Mouse (Mus musculus): ENCODE measurements around the gene Rapgef4. TPM values are rescaled to one million over a fixed set of nuclear protein-coding genes. Genes with fewer than 3 reads are reported as not detected.

Gene Rapgef4
- polyA plus RNA-seq, 1 experiment: 9.2 TPM

DNA sequence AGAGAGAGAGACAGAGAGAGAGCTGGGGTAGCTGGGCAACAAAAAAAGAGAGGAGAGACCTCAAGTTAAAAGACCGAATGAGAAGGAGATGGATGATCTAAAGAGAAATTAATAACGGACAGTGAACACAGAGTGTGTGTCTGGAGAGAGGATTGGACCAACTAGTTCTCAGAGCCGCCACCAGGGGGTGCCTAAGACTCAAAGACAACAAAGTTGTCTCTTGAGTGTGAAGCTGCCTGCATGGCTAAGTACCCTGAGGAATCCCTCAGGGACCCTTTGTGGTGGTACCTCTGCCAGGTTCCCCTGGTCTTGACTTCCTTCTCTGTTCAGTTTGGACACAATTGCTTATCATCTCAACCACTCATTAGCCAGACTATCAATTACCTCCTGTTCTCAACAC is 115.3 kb downstream of the Rapgef4 start:
- peak; percentile 82 for DNase-seq

DNA sequence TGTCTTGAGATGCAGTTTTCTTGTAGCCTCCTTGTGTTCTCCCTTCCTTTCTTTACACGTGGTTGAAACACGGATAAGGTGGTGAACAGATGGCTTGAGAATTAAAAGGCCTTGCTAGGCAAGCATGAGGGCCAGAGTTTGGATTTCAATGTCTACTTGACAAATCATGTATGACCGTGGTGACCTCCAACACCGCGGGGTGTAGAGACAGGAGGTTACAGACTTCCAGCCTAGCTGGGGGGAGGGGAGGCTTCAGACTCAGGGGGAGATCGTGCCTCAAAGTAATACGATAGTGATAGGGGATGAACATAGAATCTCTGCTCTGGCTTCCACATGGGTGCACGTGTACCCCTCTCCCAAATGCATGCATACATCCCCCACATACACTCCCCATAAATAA is 117.3 kb downstream of the Rapgef4 start:
- no peak for DNase-seq

More for the DNA sequence above, 115.3 kb downstream of the Rapgef4 start:
- H3K4me1 ChIP-seq (replicated peaks; ENCODE audit: control insufficient read depth, insufficient read depth, low read length): no peaks in the 10 kb centered on the region
- no peaks in the 10 kb centered on the region for H3K36me3 ChIP-seq (ENCODE audit: control insufficient read depth, insufficient read depth, low read length)
- TF ChIP-seq CTCF (IDR thresholded peaks at IDR 0.05; ENCODE audit: borderline replicate concordance, control insufficient read depth, extremely low read depth, insufficient read depth, low read length, poor library complexity): no peak
- TF ChIP-seq POLR2A (IDR thresholded peaks at IDR 0.05; ENCODE audit: control insufficient read depth, extremely low read depth, insufficient read depth, low read length, poor library complexity): no peak
- no peak overlapping the region for H3K27ac ChIP-seq (ENCODE audit: control insufficient read depth, insufficient read depth, low read length)
- 20% methylated on average over 3 of the region's 3 CpGs for WGBS
- H3K4me3 ChIP-seq (ENCODE audit: control insufficient read depth, insufficient read depth, low read length): no peak overlapping the region
- H3K27me3 ChIP-seq (ENCODE audit: control insufficient read depth, insufficient read depth, low read length): no peaks in the 10 kb centered on the region

DNA sequence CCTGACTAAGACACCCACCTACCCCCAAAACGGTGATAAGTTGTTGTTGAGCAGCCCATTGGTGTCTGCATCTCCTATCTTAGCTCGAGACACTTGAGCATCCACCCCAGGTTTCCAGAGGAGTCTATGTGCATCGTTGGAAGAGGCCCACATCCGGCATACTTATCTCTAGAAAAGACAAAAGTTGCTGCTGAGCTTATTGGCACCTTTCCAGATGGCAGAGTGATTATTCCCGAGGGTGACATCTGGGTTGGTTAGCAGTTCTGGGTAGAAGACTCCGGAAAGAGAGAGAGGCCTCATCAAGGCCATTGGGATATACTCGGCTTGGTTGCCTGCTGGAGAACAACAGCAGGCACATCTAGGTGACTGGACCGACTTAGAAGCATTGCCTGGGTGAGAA is 123.6 kb downstream of the Rapgef4 start:
- no peak for DNase-seq
- WGBS: 90% methylated on average over 8 of the region's 8 CpGs
- H3K27me3 ChIP-seq (ENCODE audit: control insufficient read depth, insufficient read depth, low read length): no peaks in the 10 kb centered on the region

More for the DNA sequence above, 117.3 kb downstream of the Rapgef4 start:
- H3K27me3 ChIP-seq (ENCODE audit: control insufficient read depth, insufficient read depth, low read length): no peaks in the 10 kb centered on the region
- no peaks in the 10 kb centered on the region for H3K36me3 ChIP-seq (ENCODE audit: control insufficient read depth, insufficient read depth, low read length)
- no peak overlapping the region for H3K27ac ChIP-seq (ENCODE audit: control insufficient read depth, insufficient read depth, low read length)
- 95% methylated on average over 8 of the region's 8 CpGs for WGBS
- H3K4me3 ChIP-seq (ENCODE audit: control insufficient read depth, insufficient read depth, low read length): no peak overlapping the region
- TF ChIP-seq CTCF (IDR thresholded peaks at IDR 0.05; ENCODE audit: borderline replicate concordance, control insufficient read depth, extremely low read depth, insufficient read depth, low read length, poor library complexity): no peak
- TF ChIP-seq POLR2A (IDR thresholded peaks at IDR 0.05; ENCODE audit: control insufficient read depth, extremely low read depth, insufficient read depth, low read length, poor library complexity): no peak
- H3K4me1 ChIP-seq (replicated peaks; ENCODE audit: control insufficient read depth, insufficient read depth, low read length): no peaks in the 10 kb centered on the region

DNA sequence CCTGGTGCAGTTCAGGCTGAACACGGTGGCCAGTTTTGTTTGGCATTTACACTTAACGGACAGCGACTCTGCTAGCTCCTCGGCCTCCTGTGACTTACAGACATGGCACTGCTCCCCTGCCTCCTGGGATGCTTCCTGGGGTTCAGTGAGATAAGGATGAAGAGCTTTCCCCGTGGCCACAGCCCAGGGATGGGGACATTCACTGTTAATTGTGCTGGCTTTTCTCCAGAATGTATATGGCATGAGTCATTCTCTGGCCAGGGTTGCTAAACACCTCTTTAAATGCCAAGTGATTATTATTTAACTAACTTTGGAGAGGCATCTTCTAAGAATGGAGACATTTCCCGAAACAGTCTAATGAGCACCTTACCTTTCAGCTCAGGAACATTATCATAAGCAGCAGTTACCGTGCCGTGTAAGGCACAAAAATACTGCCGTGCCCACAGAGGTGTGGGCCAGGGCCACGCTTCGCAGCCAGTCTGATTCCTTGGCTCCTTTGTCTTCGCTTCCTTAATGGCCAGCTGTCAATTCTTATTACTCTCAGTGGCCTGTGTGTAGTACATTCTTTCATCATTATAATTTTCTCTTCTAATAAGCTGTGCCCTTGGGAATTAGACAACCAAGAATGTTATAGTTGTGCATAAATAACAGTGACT is 126.6 kb downstream of the Rapgef4 start:
- H3K36me3 ChIP-seq (ENCODE audit: control insufficient read depth, insufficient read depth, low read length): no peaks in the 10 kb centered on the region
- no peaks in the 10 kb centered on the region for H3K27me3 ChIP-seq (ENCODE audit: control insufficient read depth, insufficient read depth, low read length)
- no peak for TF ChIP-seq CTCF (IDR thresholded peaks at IDR 0.05; ENCODE audit: borderline replicate concordance, control insufficient read depth, extremely low read depth, insufficient read depth, low read length, poor library complexity)
- TF ChIP-seq POLR2A (IDR thresholded peaks at IDR 0.05; ENCODE audit: control insufficient read depth, extremely low read depth, insufficient read depth, low read length, poor library complexity): no peak
- WGBS: 96% methylated on average over 12 of the region's 12 CpGs
- no peak overlapping the region for H3K27ac ChIP-seq (ENCODE audit: control insufficient read depth, insufficient read depth, low read length)
- no peaks in the 10 kb centered on the region for H3K4me1 ChIP-seq (replicated peaks; ENCODE audit: control insufficient read depth, insufficient read depth, low read length)
- H3K4me3 ChIP-seq (ENCODE audit: control insufficient read depth, insufficient read depth, low read length): no peak overlapping the region
- DNase-seq: no peak

More for the DNA sequence above, 123.6 kb downstream of the Rapgef4 start:
- Histone ChIP-seq H3K36me3 (ENCODE audit: control insufficient read depth, insufficient read depth, low read length) (no peaks in the 10 kb centered on the region), H3K27ac (ENCODE audit: control insufficient read depth, insufficient read depth, low read length) (no peak overlapping the region), H3K4me1 (replicated peaks; ENCODE audit: control insufficient read depth, insufficient read depth, low read length) (no peaks in the 10 kb centered on the region), H3K4me3 (ENCODE audit: control insufficient read depth, insufficient read depth, low read length) (no peak overlapping the region)
- TF ChIP-seq POLR2A (IDR thresholded peaks at IDR 0.05; ENCODE audit: control insufficient read depth, extremely low read depth, insufficient read depth, low read length, poor library complexity) (no peak), CTCF (IDR thresholded peaks at IDR 0.05; ENCODE audit: borderline replicate concordance, control insufficient read depth, extremely low read depth, insufficient read depth, low read length, poor library complexity) (no peak)

DNA sequence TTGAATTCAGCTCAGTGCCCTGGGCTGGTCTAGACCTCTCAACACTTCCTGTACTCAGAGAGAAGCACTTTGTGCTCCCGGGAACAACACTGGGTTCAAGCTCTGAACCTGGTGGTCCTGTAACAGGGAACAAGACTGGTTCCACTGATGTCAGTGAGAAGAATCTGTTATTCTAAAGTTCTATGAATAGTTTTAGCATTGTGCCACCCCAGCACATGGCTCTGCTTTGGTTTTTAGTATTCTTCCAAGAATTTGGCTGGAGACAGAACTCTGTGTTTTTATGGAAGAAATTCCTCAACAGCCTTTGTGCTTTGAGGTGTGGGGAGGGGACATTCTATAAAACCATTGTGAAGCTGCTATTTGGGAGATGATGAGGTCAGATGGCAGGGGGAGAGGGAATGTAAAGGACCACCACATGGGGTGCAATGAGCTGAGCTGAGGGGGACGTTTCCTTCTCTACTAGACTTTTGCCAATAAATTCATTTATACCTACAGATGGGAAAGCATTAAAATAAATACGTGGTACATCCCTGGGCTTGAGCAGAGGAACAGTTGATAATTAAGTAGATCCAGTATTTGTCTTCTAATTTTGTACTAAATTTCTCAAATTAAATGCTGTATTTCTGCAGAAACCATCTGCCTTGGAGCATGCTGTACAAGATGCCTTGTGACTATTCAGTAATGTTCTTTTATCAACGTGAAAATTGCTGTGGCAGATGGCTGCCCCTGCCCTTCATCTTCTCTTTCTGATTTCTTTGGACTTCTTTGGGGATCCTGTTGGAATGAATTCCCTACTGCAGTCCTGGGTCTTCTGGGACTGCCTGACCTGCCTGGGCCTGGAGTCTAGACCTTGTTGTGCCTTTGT is 127.6 kb downstream of the Rapgef4 start:
- Histone ChIP-seq H3K36me3 (ENCODE audit: control insufficient read depth, insufficient read depth, low read length) (no peaks in the 10 kb centered on the region), H3K27ac (ENCODE audit: control insufficient read depth, insufficient read depth, low read length) (no peak overlapping the region), H3K27me3 (ENCODE audit: control insufficient read depth, insufficient read depth, low read length) (no peaks in the 10 kb centered on the region), H3K4me1 (replicated peaks; ENCODE audit: control insufficient read depth, insufficient read depth, low read length) (peaks cover 1% of the 10 kb centered on the region), H3K4me3 (ENCODE audit: control insufficient read depth, insufficient read depth, low read length) (no peak overlapping the region)
- TF ChIP-seq POLR2A (IDR thresholded peaks at IDR 0.05; ENCODE audit: control insufficient read depth, extremely low read depth, insufficient read depth, low read length, poor library complexity): no peak
- TF ChIP-seq CTCF (IDR thresholded peaks at IDR 0.05; ENCODE audit: borderline replicate concordance, control insufficient read depth, extremely low read depth, insufficient read depth, low read length, poor library complexity): no peak
- no peak for DNase-seq
- 88% methylated on average over 4 of the region's 4 CpGs for WGBS

DNA sequence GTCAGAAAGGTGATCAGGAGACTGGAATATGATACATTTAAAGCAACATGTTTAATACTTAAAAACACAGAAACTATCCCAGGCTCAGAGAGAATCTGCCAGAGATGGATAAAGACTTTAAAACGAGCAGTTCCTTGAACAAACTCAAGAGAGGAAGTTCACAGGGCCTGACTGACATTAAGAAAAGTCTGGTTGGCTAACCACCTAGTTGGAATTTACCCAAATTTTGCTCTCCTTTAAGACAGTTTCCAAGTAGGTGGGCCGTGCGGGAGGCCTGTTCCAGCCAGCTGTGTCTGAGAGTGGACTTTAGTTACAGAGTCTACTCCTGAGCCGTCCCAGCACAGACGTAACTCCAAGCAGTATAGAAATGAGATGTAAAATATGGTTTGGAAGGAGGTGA is 129.4 kb downstream of the Rapgef4 start:
- no peak for DNase-seq
- no peak overlapping the region for H3K27ac ChIP-seq (ENCODE audit: control insufficient read depth, insufficient read depth, low read length)
- H3K27me3 ChIP-seq (ENCODE audit: control insufficient read depth, insufficient read depth, low read length): no peaks in the 10 kb centered on the region
- H3K4me3 ChIP-seq (ENCODE audit: control insufficient read depth, insufficient read depth, low read length): no peak overlapping the region
- TF ChIP-seq POLR2A (IDR thresholded peaks at IDR 0.05; ENCODE audit: control insufficient read depth, extremely low read depth, insufficient read depth, low read length, poor library complexity) (no peak), CTCF (IDR thresholded peaks at IDR 0.05; ENCODE audit: borderline replicate concordance, control insufficient read depth, extremely low read depth, insufficient read depth, low read length, poor library complexity) (no peak)
- WGBS: 51% methylated on average over 5 of the region's 5 CpGs
- H3K4me1 ChIP-seq (replicated peaks; ENCODE audit: control insufficient read depth, insufficient read depth, low read length): peaks cover 7% of the 10 kb centered on the region
- H3K36me3 ChIP-seq (ENCODE audit: control insufficient read depth, insufficient read depth, low read length): no peaks in the 10 kb centered on the region

All from thymus, adult 2 months (tissue).